Mouse (Mus musculus) kidney, adult 2 months (tissue): Measurements from ENCODE around the gene Tram2.

Experiments
- CTCF ChIP-seq: fragments of 200-500 bp; conservative IDR thresholded peaks from 2 replicates; pipeline ENCODE4 v1.5.1; 2011; ENCODE audit warnings: low read depth, mild to moderate bottlenecking, control low read depth, low read length, moderate library complexity, mixed read lengths; ENCODE audit not compliant: insufficient read depth, insufficient read length
- POLR2A ChIP-seq: fragments of 200-500 bp; IDR thresholded peaks from one replicate; pipeline ENCODE4 v1.6.1; 2011; ENCODE audit warnings: low read depth, low read length, control low read depth

GRCm38 (mm10) chr1:21069830-21070522 lies 9.1 kb downstream of the Tram2 start:
- TF ChIP-seq POLR2A, result no peak
- TF ChIP-seq CTCF, result no peak
